Mouse (Mus musculus) lung, embryonic 14.5 days (tissue): Measurements from ENCODE around the gene Map4. TPM values are rescaled to one million over a fixed set of nuclear protein-coding genes. Genes with fewer than 3 reads are reported as not detected.

Experiments used
- ATAC-seq: fragments of 200-750 bp; cut with Nextera tagmentation; 2 replicates; pipeline ENCODE4 v1.8.0; 2017; ENCODE audit warnings: mild to moderate bottlenecking, moderate TSS enrichment, moderate library complexity; ENCODE audit not compliant: insufficient read depth
- DNase-seq: peaks from one replicate; pipeline ENCODE4 v3.0.0-alpha.2; 2015
- H3K27ac ChIP-seq: fragments of 300-500 bp; sonication (generic); 2 replicates; pipeline ENCODE4 v1.5.1; 2014; ENCODE audit warnings: low read depth, mild to moderate bottlenecking, moderate library complexity
- H3K27me3 ChIP-seq: fragments of 300-500 bp; sonication (generic); 2 replicates; pipeline ENCODE4 v1.6.1; 2014; ENCODE audit warnings: low read length, control low read depth; ENCODE audit not compliant: insufficient read depth
- H3K36me3 ChIP-seq: fragments of 300-500 bp; sonication (generic); 2 replicates; pipeline ENCODE4 v1.6.1; 2014; ENCODE audit warnings: control low read depth; ENCODE audit not compliant: insufficient read depth
- H3K4me1 ChIP-seq: fragments of 300-500 bp; sonication (generic); 2 replicates; pipeline ENCODE4 v1.6.1; 2014; ENCODE audit warnings: antibody characterized with exemption, control low read depth; ENCODE audit not compliant: insufficient read depth
- H3K4me2 ChIP-seq: fragments of 300-500 bp; sonication (generic); 2 replicates; pipeline ENCODE4 v1.6.1; 2014; ENCODE audit warnings: mild to moderate bottlenecking
- H3K4me3 ChIP-seq: fragments of 300-500 bp; sonication (generic); 2 replicates; pipeline ENCODE4 v1.5.1; 2014; ENCODE audit warnings: low read depth, low read length
- H3K9ac ChIP-seq: fragments of 300-500 bp; sonication (generic); 2 replicates; pipeline ENCODE4 v1.6.1; 2014
- H3K9me3 ChIP-seq: fragments of 300-500 bp; sonication (generic); 2 replicates; pipeline ENCODE4 v1.6.1; 2016; ENCODE audit warnings: low read depth, low read length, control low read depth
- CTCF ChIP-seq: IDR thresholded peaks from 2 replicates; pipeline ENCODE4 v1.5.1; 2016; ENCODE audit warnings: antibody characterized with exemption, low read depth
- WGBS: fragments of 180-500 bp; shearing (Covaris S2); extraction: QIAGEN DNeasy Blood & Tissue Kit; methylation state at CpG from one replicate; pipeline ENCODE4 v1.1.7; 2014; 5-methylcytosine and 5-hydroxymethylcytosine counted together
- polyA plus RNA-seq: library from polyadenylated mRNA; unstranded; fragments of >200 nt; fragmentation: Nextera tagmentation; extraction: Ambion mirVana; gene quantifications from 2 replicates; pipeline ENCODE4 v1.2.1, GENCODE M21; 2014

Gene Map4
- polyA plus RNA-seq, 1 experiment from 2014 or later = 57.5 TPM

DNA sequence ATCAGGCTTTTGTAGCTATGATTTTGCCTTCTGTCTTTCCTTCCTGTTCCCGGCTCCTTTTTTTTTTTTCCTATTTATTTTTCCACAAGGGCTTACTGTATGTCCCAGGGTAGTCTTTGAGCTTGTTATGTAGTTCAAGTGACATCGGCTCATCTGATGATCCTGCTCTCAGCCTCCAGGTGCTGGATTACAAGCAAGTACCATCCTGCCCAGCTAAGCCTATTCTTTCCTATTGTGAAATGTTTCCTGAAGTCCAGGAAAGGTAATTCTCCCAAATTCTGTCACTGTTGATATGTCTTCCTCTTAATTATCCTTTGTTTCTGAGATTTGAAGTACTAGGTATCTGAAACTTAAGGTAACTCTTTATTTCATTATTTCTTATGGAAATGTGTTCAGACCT lies 13.5 kb downstream of the Map4 start:
- H3K9ac ChIP-seq = no peak overlapping the region
- no peak overlapping the region for H3K27ac ChIP-seq

DNA sequence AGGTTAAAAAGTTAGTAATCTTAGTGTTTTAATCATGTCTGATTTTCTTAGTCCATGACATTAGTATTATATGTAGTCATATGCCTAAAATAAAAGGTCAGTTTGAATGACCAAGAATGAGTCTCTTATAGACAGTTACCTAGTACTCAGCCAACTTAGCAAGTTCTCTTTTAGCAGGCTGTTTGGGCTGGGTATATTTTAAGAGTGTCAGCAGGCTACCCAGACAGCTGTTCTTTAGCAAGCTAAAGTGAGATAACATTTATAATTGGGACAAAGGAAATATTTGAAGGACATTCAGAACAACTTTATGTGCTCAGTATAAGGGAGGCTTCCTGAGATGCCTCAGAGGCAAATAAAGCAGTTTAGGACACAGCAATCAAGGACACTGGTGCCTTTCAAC lies 17.3 kb downstream of the Map4 start:
- H3K9me3 ChIP-seq = no peaks in the 10 kb centered on the region; the same call in 1 of the 2 replicates
- no peaks in the 10 kb centered on the region for H3K27me3 ChIP-seq
- H3K27ac ChIP-seq = no peak overlapping the region
- H3K36me3 ChIP-seq = no peaks in the 10 kb centered on the region
- TF ChIP-seq CTCF = no peak
- no peak overlapping the region for H3K4me2 ChIP-seq
- no peak overlapping the region for H3K9ac ChIP-seq
- ATAC-seq = no peak
- no peak for DNase-seq
- H3K4me3 ChIP-seq = no peak overlapping the region
- H3K4me1 ChIP-seq = no peaks in the 10 kb centered on the region

More for the DNA sequence above, 13.5 kb downstream of the Map4 start:
- no peaks in the 10 kb centered on the region for H3K27me3 ChIP-seq
- no peak for ATAC-seq
- no peaks in the 10 kb centered on the region for H3K9me3 ChIP-seq
- TF ChIP-seq CTCF = no peak
- H3K4me2 ChIP-seq = no peak overlapping the region
- no peak overlapping the region for H3K4me3 ChIP-seq
- no peaks in the 10 kb centered on the region for H3K4me1 ChIP-seq
- no peak for DNase-seq
- H3K36me3 ChIP-seq = no peaks in the 10 kb centered on the region
- WGBS = 94% methylated on average over 2 of the region's 2 CpGs

DNA sequence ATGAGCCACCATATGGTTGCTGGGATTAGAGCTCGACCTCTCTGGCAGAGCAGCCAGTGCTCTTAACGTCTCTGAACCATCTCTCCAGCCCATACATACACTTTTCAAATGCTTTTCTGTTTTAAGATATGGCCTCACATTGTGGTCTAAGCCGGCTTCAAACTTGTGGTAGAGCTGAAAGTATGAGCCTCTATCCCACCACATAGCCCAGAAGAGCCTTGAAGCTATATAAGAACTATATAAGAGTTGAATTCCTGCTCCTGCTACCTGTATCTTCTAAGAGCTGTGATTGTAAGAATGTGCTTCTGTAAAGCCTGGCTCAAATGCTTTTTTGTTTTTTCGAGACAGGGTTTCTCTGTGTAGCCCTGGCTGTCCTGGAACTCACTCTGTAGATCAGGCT lies 18.5 kb downstream of the Map4 start:
- TF ChIP-seq CTCF = no peak
- 86% methylated on average over 4 of the region's 4 CpGs for WGBS
- ATAC-seq (no peak), DNase-seq (no peak)
- no peaks in the 10 kb centered on the region; the same call in 1 of the 2 replicates for H3K9me3 ChIP-seq
- H3K27ac ChIP-seq = no peak overlapping the region
- no peak overlapping the region for H3K4me2 ChIP-seq
- H3K27me3 ChIP-seq = no peaks in the 10 kb centered on the region
- H3K9ac ChIP-seq = no peak overlapping the region
- H3K4me3 ChIP-seq = no peak overlapping the region
- no peaks in the 10 kb centered on the region for H3K4me1 ChIP-seq
- no peaks in the 10 kb centered on the region for H3K36me3 ChIP-seq

- Histone ChIP-seq H3K27ac (no peak overlapping the region), H3K4me2 (no peak overlapping the region), H3K4me3 (no peak overlapping the region), H3K9me3 (no peaks in the 10 kb centered on the region; the same call in 1 of the 2 replicates), H3K36me3 (no peaks in the 10 kb centered on the region), H3K9ac (no peak overlapping the region), H3K27me3 (no peaks in the 10 kb centered on the region), H3K4me1 (no peaks in the 10 kb centered on the region)
- WGBS = 87% methylated on average over 8 of the region's 8 CpGs
- ATAC-seq (no peak), DNase-seq (no peak)
- TF ChIP-seq CTCF = no peak
Observed at GRCm38 (mm10) chr9:109953538-109953937, 22.3 kb downstream of the Map4 start.

GRCm38 (mm10) chr9:109954631-109955030 lies 23.4 kb downstream of the Map4 start:
- no peaks in the 10 kb centered on the region for H3K4me1 ChIP-seq
- no peak for ATAC-seq

DNA sequence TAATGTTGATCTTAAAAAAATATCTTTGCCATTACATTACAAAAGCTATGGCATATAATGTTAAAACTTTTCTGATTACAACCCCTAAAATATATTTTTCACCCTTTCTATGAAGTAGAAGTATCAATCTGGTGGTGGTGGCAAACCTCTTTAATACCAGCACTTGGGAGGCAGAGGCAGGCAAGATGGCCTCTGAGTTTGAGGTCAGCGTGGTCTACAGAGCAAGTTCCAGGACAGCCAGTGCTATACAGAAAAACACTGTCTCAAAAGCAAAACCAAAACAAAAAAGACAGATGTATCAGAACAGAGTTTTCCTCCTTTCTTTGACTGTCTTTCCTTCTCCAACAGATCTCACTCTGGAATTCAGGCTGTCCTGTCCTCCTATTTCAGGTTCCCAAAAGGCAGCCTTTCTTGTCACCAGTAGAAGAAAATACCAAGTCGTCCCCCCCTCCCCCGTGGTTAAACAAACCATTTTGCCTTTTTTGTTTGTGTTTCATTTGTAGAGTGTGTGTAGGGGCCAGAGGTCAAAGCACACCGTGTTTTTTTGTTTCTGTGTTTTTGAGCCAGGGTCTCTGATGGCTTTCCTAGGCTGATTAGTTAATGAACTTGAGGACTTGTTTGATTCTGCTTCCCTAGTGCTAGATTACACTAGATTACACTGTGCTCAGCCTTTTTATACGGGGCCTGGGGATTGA lies 28.3 kb downstream of the Map4 start:
- H3K36me3 ChIP-seq = no peaks in the 10 kb centered on the region
- DNase-seq = no peak
- no peak overlapping the region for H3K9ac ChIP-seq
- H3K9me3 ChIP-seq = no peaks in the 10 kb centered on the region
- H3K4me3 ChIP-seq = no peak overlapping the region
- H3K27me3 ChIP-seq = no peaks in the 10 kb centered on the region
- no peak for TF ChIP-seq CTCF
- no peak overlapping the region for H3K27ac ChIP-seq
- no peak for ATAC-seq
- H3K4me2 ChIP-seq = no peak overlapping the region
- H3K4me1 ChIP-seq = no peaks in the 10 kb centered on the region
- WGBS = 35% methylated on average over 5 of the region's 5 CpGs

More at GRCm38 (mm10) chr9:109954631-109955030, 23.4 kb downstream of the Map4 start:
- H3K9me3 ChIP-seq = no peaks in the 10 kb centered on the region; the same call in 1 of the 2 replicates
- no peak for DNase-seq
- H3K4me3 ChIP-seq = no peak overlapping the region
- no peak for TF ChIP-seq CTCF
- H3K9ac ChIP-seq = no peak overlapping the region
- H3K36me3 ChIP-seq = no peaks in the 10 kb centered on the region
- H3K27me3 ChIP-seq = no peaks in the 10 kb centered on the region
- H3K4me2 ChIP-seq = no peak overlapping the region
- H3K27ac ChIP-seq = no peak overlapping the region

DNA sequence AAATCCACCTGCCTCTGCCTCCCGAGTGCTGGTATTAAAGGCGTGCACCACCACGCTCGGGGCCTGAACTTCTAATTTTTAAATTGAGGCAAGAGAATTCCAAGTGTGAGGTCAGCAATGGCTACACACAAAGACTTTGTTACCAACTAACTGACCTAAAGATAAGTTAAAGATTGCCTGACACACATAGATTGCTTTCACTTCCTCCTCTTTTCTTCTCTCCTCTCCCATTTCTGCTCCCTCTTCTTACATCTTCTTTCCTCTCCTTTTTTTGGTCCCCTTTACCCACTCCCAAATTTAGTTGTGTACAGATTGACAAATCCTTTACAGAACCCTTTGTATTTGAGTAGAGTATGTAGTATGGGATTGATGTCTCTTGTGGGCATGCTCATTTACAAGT lies 29.3 kb downstream of the Map4 start:
- no peaks in the 10 kb centered on the region for H3K4me1 ChIP-seq
- no peak for TF ChIP-seq CTCF
- no peak overlapping the region for H3K9ac ChIP-seq
- no peaks in the 10 kb centered on the region for H3K36me3 ChIP-seq
- H3K4me3 ChIP-seq = no peak overlapping the region
- no peaks in the 10 kb centered on the region for H3K9me3 ChIP-seq
- H3K4me2 ChIP-seq = no peak overlapping the region
- H3K27ac ChIP-seq = no peak overlapping the region
- 87% methylated on average over 4 of the region's 4 CpGs for WGBS
- DNase-seq (no peak), ATAC-seq (no peak)
- H3K27me3 ChIP-seq = no peaks in the 10 kb centered on the region
